8 mouse cellular contexts compared by ENCODE assay signal in genomic region chr1:153980886-153981285, GRCm38 (mm10).
DNase-seq lines count a peak whose midpoint lies in the region; ATAC-seq and TF ChIP-seq lines count a peak whose summit lies in the region.

No protein-coding gene starts in this region.

- WGBS in heart, embryonic 10.5 days = 58% methylated on average over 6 of the region's 6 CpGs
- WGBS in lung, embryonic 15.5 days = 55% methylated on average over 6 of the region's 6 CpGs
- 58% methylated on average over 6 of the region's 6 CpGs for WGBS in intestine, embryonic 16.5 days
- WGBS in midbrain, postnatal 0 days = 70% methylated on average over 6 of the region's 6 CpGs

- TF ChIP-seq CTCF in midbrain, postnatal 0 days (IDR thresholded peaks at IDR 0.05) = no peak

- peak; percentile 55; the same call in 1 of the 2 replicates for ATAC-seq in lung, embryonic 15.5 days (ENCODE audit: borderline replicate concordance, extremely low read depth, low FRiP score, low TSS enrichment)
- ATAC-seq in intestine, embryonic 16.5 days = no peak
- ATAC-seq in midbrain, postnatal 0 days (ENCODE audit: low FRiP score) = no peak

- no peak overlapping the region for H3K4me3 ChIP-seq in heart, embryonic 10.5 days
- H3K4me3 ChIP-seq in lung, embryonic 15.5 days = no peak overlapping the region
- no peak overlapping the region for H3K4me3 ChIP-seq in intestine, embryonic 16.5 days (ENCODE audit: low read length)
- H3K4me3 ChIP-seq in midbrain, postnatal 0 days (ENCODE audit: low read depth, low read length) = no peak overlapping the region

- no peak overlapping the region for H3K4me2 ChIP-seq in lung, embryonic 15.5 days
- H3K4me2 ChIP-seq in intestine, embryonic 16.5 days (ENCODE audit: low read depth, low read length) = no peak overlapping the region
- no peak overlapping the region for H3K4me2 ChIP-seq in midbrain, postnatal 0 days (ENCODE audit: low read depth, low read length, poor library complexity, severe bottlenecking)

- H3K27ac ChIP-seq in heart, embryonic 10.5 days = no peak overlapping the region
- no peak overlapping the region for H3K27ac ChIP-seq in lung, embryonic 15.5 days
- H3K27ac ChIP-seq in intestine, embryonic 16.5 days (ENCODE audit: low read length) = no peak overlapping the region
- H3K27ac ChIP-seq in midbrain, postnatal 0 days (ENCODE audit: low read depth, low read length) = no peak overlapping the region

- H3K27me3 ChIP-seq in heart, embryonic 10.5 days (ENCODE audit: insufficient read depth, poor library complexity, severe bottlenecking) = no peaks in the 10 kb centered on the region
- H3K27me3 ChIP-seq in lung, embryonic 15.5 days = no peaks in the 10 kb centered on the region
- no peaks in the 10 kb centered on the region for H3K27me3 ChIP-seq in intestine, embryonic 16.5 days (replicated peaks; ENCODE audit: control insufficient read depth, insufficient read depth, low read length)
- no peaks in the 10 kb centered on the region for H3K27me3 ChIP-seq in midbrain, postnatal 0 days (ENCODE audit: insufficient read depth, low read length)

- no peak overlapping the region for H3K9ac ChIP-seq in lung, embryonic 15.5 days
- no peak overlapping the region for H3K9ac ChIP-seq in intestine, embryonic 16.5 days (ENCODE audit: low read depth, low read length)
- no peak overlapping the region for H3K9ac ChIP-seq in midbrain, postnatal 0 days (replicated peaks; ENCODE audit: low read length, poor library complexity, severe bottlenecking)

- DNase-seq in heart, adult 11 months = peak; percentile 97
- no peak for DNase-seq in heart, embryonic 10.5 days (ENCODE audit: low spot score)
- peak; percentile 83 for DNase-seq in brain, adult 2 months (ENCODE audit: low read depth, low spot score)
- DNase-seq in heart, adult 9 months (ENCODE audit: low spot score in 2 of 2) = peak; percentile 36 to 58
- DNase-seq in T-cell, adult 2 months (ENCODE audit: low spot score) = no peak
- no peak for DNase-seq in midbrain, postnatal 0 days (ENCODE audit: low spot score)

- H3K9me3 ChIP-seq in heart, embryonic 10.5 days = no peaks in the 10 kb centered on the region
- no peaks in the 10 kb centered on the region for H3K9me3 ChIP-seq in lung, embryonic 15.5 days
- no peaks in the 10 kb centered on the region for H3K9me3 ChIP-seq in intestine, embryonic 16.5 days (ENCODE audit: control insufficient read depth, low read length)
- no peaks in the 10 kb centered on the region for H3K9me3 ChIP-seq in midbrain, postnatal 0 days (ENCODE audit: low read length)

- H3K4me1 ChIP-seq in heart, embryonic 10.5 days = peaks cover 4% of the 10 kb centered on the region; the same call in 1 of the 2 replicates
- H3K4me1 ChIP-seq in lung, embryonic 15.5 days = no peaks in the 10 kb centered on the region
- no peaks in the 10 kb centered on the region for H3K4me1 ChIP-seq in intestine, embryonic 16.5 days (ENCODE audit: control insufficient read depth, insufficient read depth, low read length)
- H3K4me1 ChIP-seq in midbrain, postnatal 0 days (ENCODE audit: insufficient read depth, low read length) = no peaks in the 10 kb centered on the region

- H3K36me3 ChIP-seq in heart, embryonic 10.5 days = no peaks in the 10 kb centered on the region
- no peaks in the 10 kb centered on the region for H3K36me3 ChIP-seq in lung, embryonic 15.5 days
- no peaks in the 10 kb centered on the region for H3K36me3 ChIP-seq in intestine, embryonic 16.5 days (ENCODE audit: control insufficient read depth, insufficient read depth, low read length)
- no peaks in the 10 kb centered on the region for H3K36me3 ChIP-seq in midbrain, postnatal 0 days (ENCODE audit: insufficient read depth, low read length)

Comparison
In these comparisons a context has a peak if more than half of its experiments do, and no peak if none do; other contexts are left out.
1. DNase-seq: peak in heart, adult 11 months (single experiment), brain, adult 2 months (single experiment) and heart, adult 9 months (2 of 2); none in heart, embryonic 10.5 days (single experiment), T-cell, adult 2 months (single experiment) and midbrain, postnatal 0 days (single experiment).